Mouse (Mus musculus) kidney, postnatal 0 days (tissue): Measurements from ENCODE around the gene D1Pas1. TPM values are rescaled to one million over a fixed set of nuclear protein-coding genes. Genes with fewer than 3 reads are reported as not detected.

Experiments used
- ATAC-seq: fragments of 200-750 bp; cut with Nextera tagmentation; replicated peaks from 2 replicates; pipeline ENCODE4 v1.8.0; 2017; ENCODE audit warnings: low read depth, moderate number of reproducible peaks, moderate TSS enrichment, moderate library complexity; ENCODE audit not compliant: low FRiP score
- DNase-seq: peaks from one replicate; pipeline ENCODE4 v3.0.0-alpha.2; 2016; ENCODE audit warnings: low spot score
- H3K27ac ChIP-seq: fragments of 300-500 bp; sonication (generic); 2 replicates; pipeline ENCODE4 v1.5.1; 2014; ENCODE audit warnings: mild to moderate bottlenecking
- H3K27me3 ChIP-seq: fragments of 300-500 bp; sonication (generic); 2 replicates; pipeline ENCODE4 v1.6.1; 2014; ENCODE audit warnings: low read length, mixed read lengths; ENCODE audit not compliant: insufficient read depth
- H3K36me3 ChIP-seq: fragments of 300-500 bp; sonication (generic); 2 replicates; pipeline ENCODE4 v1.6.1; 2014; ENCODE audit warnings: low read length, mixed read lengths; ENCODE audit not compliant: insufficient read depth
- H3K4me1 ChIP-seq: fragments of 300-500 bp; sonication (generic); replicated peaks from 2 replicates; pipeline ENCODE4 v1.6.1; 2014; ENCODE audit warnings: antibody characterized with exemption, low read length, mixed read lengths; ENCODE audit not compliant: insufficient read depth
- H3K4me2 ChIP-seq: fragments of 300-500 bp; sonication (generic); 2 replicates; pipeline ENCODE4 v1.6.1; 2014; ENCODE audit warnings: mild to moderate bottlenecking, low read length, moderate library complexity, mixed read lengths
- H3K4me3 ChIP-seq: fragments of 300-500 bp; sonication (generic); replicated peaks from 2 replicates; pipeline ENCODE4 v1.5.1; 2014; ENCODE audit warnings: low read depth, low read length
- H3K9ac ChIP-seq: fragments of 300-500 bp; sonication (generic); 2 replicates; pipeline ENCODE4 v1.6.1; 2014; ENCODE audit warnings: low read depth, low read length
- H3K9me3 ChIP-seq: fragments of 300-500 bp; sonication (generic); replicated peaks from 2 replicates; pipeline ENCODE4 v1.6.1; 2016; ENCODE audit warnings: low read length, inconsistent platforms, mixed read lengths
- CTCF ChIP-seq: IDR thresholded peaks from 2 replicates; pipeline ENCODE4 v1.5.1; 2016; ENCODE audit warnings: antibody characterized with exemption, low read depth, mild to moderate bottlenecking, moderate library complexity
- WGBS: fragments of 180-500 bp; shearing (Covaris S2); extraction: QIAGEN DNeasy Blood & Tissue Kit; methylation state at CpG from one replicate; pipeline ENCODE4 v1.1.7; 2014; 5-methylcytosine and 5-hydroxymethylcytosine counted together
- polyA plus RNA-seq: library from polyadenylated mRNA; unstranded; fragments of >200 nt; fragmentation: Nextera tagmentation; extraction: Ambion mirVana; gene quantifications from 2 replicates; pipeline ENCODE4 v1.2.1, GENCODE M21; 2015

The D1Pas1 gene
- polyA plus RNA-seq, 1 experiment from 2014 or later = not detected

- WGBS = 41% methylated on average over 4 of the region's 4 CpGs
- Histone ChIP-seq H3K4me1 (no peaks in the 10 kb centered on the region), H3K27ac (no peak overlapping the region), H3K4me2 (no peak overlapping the region), H3K4me3 (no peak overlapping the region), H3K9ac (no peak overlapping the region), H3K9me3 (peaks cover 13% of the 10 kb centered on the region; the same call in 1 of the 2 replicates), H3K36me3 (no peaks in the 10 kb centered on the region), H3K27me3 (no peaks in the 10 kb centered on the region)
- no peak for ATAC-seq
- peak; percentile 55 for DNase-seq
- TF ChIP-seq CTCF = no peak
These were observed 2.9 kb upstream of the D1Pas1 start for GRCm38 (mm10) chr1:186964143-186964875.

- H3K4me2 ChIP-seq = no peak overlapping the region
- WGBS = 95% methylated on average over 34 of the region's 34 CpGs
- no peaks in the 10 kb centered on the region for H3K27me3 ChIP-seq
- ATAC-seq (no peak), DNase-seq (no peak)
- H3K36me3 ChIP-seq = no peaks in the 10 kb centered on the region
- H3K27ac ChIP-seq = no peak overlapping the region
- H3K4me3 ChIP-seq = no peak overlapping the region
- H3K4me1 ChIP-seq = no peaks in the 10 kb centered on the region
- peaks cover 13% of the 10 kb centered on the region; the same call in 1 of the 2 replicates for H3K9me3 ChIP-seq
- TF ChIP-seq CTCF = no peak
- no peak overlapping the region for H3K9ac ChIP-seq
These were observed 710 bp downstream of the D1Pas1 start for GRCm38 (mm10) chr1:186967926-186968325.

GRCm38 (mm10) chr1:186976937-186977540 lies 9.8 kb downstream of the D1Pas1 start:
- TF ChIP-seq CTCF = no peak
- Histone ChIP-seq H3K36me3 (no peaks in the 10 kb centered on the region), H3K9ac (no peak overlapping the region), H3K4me1 (no peaks in the 10 kb centered on the region), H3K27me3 (no peaks in the 10 kb centered on the region), H3K4me3 (no peak overlapping the region), H3K9me3 (no peaks in the 10 kb centered on the region), H3K27ac (no peak overlapping the region), H3K4me2 (no peak overlapping the region)
- ATAC-seq (no peak), DNase-seq (no peak)
- WGBS = 59% methylated on average over 4 of the region's 4 CpGs

- no peak for TF ChIP-seq CTCF
- DNase-seq (no peak), ATAC-seq (no peak)
- Histone ChIP-seq H3K27ac (no peak overlapping the region), H3K27me3 (no peaks in the 10 kb centered on the region), H3K9me3 (no peaks in the 10 kb centered on the region), H3K4me1 (no peaks in the 10 kb centered on the region), H3K9ac (no peak overlapping the region), H3K36me3 (no peaks in the 10 kb centered on the region), H3K4me3 (no peak overlapping the region), H3K4me2 (no peak overlapping the region)
- WGBS = 88% methylated on average over 2 of the region's 2 CpGs
These were observed 10.6 kb downstream of the D1Pas1 start for GRCm38 (mm10) chr1:186977801-186978200.

GRCm38 (mm10) chr1:186979465-186979864 lies 12.2 kb downstream of the D1Pas1 start:
- Histone ChIP-seq H3K9ac (no peak overlapping the region), H3K4me1 (no peaks in the 10 kb centered on the region), H3K27ac (no peak overlapping the region), H3K4me3 (no peak overlapping the region), H3K27me3 (no peaks in the 10 kb centered on the region), H3K4me2 (no peak overlapping the region), H3K36me3 (no peaks in the 10 kb centered on the region), H3K9me3 (no peaks in the 10 kb centered on the region)
- TF ChIP-seq CTCF = no peak
- DNase-seq (no peak), ATAC-seq (no peak)
- 81% methylated on average over 8 of the region's 8 CpGs for WGBS

GRCm38 (mm10) chr1:186980503-186980902 lies 13.3 kb downstream of the D1Pas1 start:
- WGBS = 52% methylated on average over 9 of the region's 9 CpGs
- no peak for ATAC-seq
- Histone ChIP-seq H3K9ac (no peak overlapping the region), H3K4me3 (no peak overlapping the region), H3K9me3 (no peaks in the 10 kb centered on the region), H3K27ac (no peak overlapping the region), H3K4me1 (no peaks in the 10 kb centered on the region), H3K4me2 (no peak overlapping the region), H3K27me3 (no peaks in the 10 kb centered on the region), H3K36me3 (no peaks in the 10 kb centered on the region)
- no peak for DNase-seq
- no peak for TF ChIP-seq CTCF
